12 mouse cellular contexts compared by ENCODE assay signal in genomic region chr11:77836751-77837150, GRCm38 (mm10). TPM values are rescaled to one million over a fixed set of nuclear protein-coding genes. Genes with fewer than 3 reads are reported as not detected.
DNase-seq lines count a peak whose midpoint lies in the region; ATAC-seq and TF ChIP-seq lines count a peak whose summit lies in the region.
"Had no signal": no experiment of that assay in that cellular context is flagged by ENCODE, and none has a peak within 500 bp of the region (broad histone marks: within the 10 kb centered on the region; RNA-seq: fewer than 3 reads in every experiment).

No protein-coding gene starts in this region.

- H3K27me3 ChIP-seq in hindbrain, embryonic 15.5 days, result no peaks in the 10 kb centered on the region
- no peaks in the 10 kb centered on the region for H3K27me3 ChIP-seq in hindbrain, postnatal 0 days (ENCODE audit: insufficient read depth, low read length)
- 0 out of 2 replicates have a peak, but pooled peaks cover 2% of the 10 kb centered on the region for H3K27me3 ChIP-seq in limb, embryonic 13.5 days
- no peaks in the 10 kb centered on the region for H3K27me3 ChIP-seq in midbrain, embryonic 15.5 days (replicated peaks)
- H3K27me3 ChIP-seq: megakaryocyte, embryonic 14.5 days had no signal

- TF ChIP-seq CTCF in hindbrain, postnatal 0 days (IDR thresholded peaks at IDR 0.05; ENCODE audit: low read depth), result no peak

- no peaks in the 10 kb centered on the region for H3K9me3 ChIP-seq in hindbrain, embryonic 15.5 days
- H3K9me3 ChIP-seq in hindbrain, postnatal 0 days (ENCODE audit: low read length), result no peaks in the 10 kb centered on the region
- no peaks in the 10 kb centered on the region for H3K9me3 ChIP-seq in limb, embryonic 13.5 days
- no peaks in the 10 kb centered on the region for H3K9me3 ChIP-seq in midbrain, embryonic 15.5 days
- H3K9me3 ChIP-seq: megakaryocyte, embryonic 14.5 days had no signal

- no peak overlapping the region for H3K4me2 ChIP-seq in hindbrain, embryonic 15.5 days
- H3K4me2 ChIP-seq in hindbrain, postnatal 0 days (ENCODE audit: low read depth, low read length), result no peak overlapping the region
- no peak overlapping the region for H3K4me2 ChIP-seq in limb, embryonic 13.5 days (replicated peaks)
- no peak overlapping the region for H3K4me2 ChIP-seq in midbrain, embryonic 15.5 days
- H3K4me2 ChIP-seq: hindbrain, embryonic 14.5 days had no signal

- peaks cover 48% of the 10 kb centered on the region for H3K36me3 ChIP-seq in hindbrain, embryonic 15.5 days
- peaks cover 38% of the 10 kb centered on the region for H3K36me3 ChIP-seq in hindbrain, postnatal 0 days (ENCODE audit: insufficient read depth, low read length)
- peaks cover 63% of the 10 kb centered on the region for H3K36me3 ChIP-seq in limb, embryonic 13.5 days
- H3K36me3 ChIP-seq in midbrain, embryonic 15.5 days (replicated peaks), result peaks cover 18% of the 10 kb centered on the region; the same call in 1 of the 2 replicates

- no peak for DNase-seq in hindbrain, postnatal 0 days (ENCODE audit: low spot score)
- peak; percentile 53 for DNase-seq in adrenal gland, postnatal 14 days
- peak; percentile 53 to 67 for DNase-seq in heart, postnatal 10 days
- no peak for DNase-seq in spleen, adult 12 weeks (ENCODE audit: low spot score)
- DNase-seq: right cerebral cortex, adult 18-20 months had no signal

- intact Hi-C loops in heart, postnatal 10 days (cut with DNase I), result no loop called here

- H3K27ac ChIP-seq in hindbrain, embryonic 15.5 days (replicated peaks), result peak overlapping the region; percentile 0; the same call in 1 of the 2 replicates
- no peak overlapping the region for H3K27ac ChIP-seq in hindbrain, postnatal 0 days
- peak overlapping the region; percentile 70; the same call in 1 of the 2 replicates for H3K27ac ChIP-seq in limb, embryonic 13.5 days
- no peak overlapping the region for H3K27ac ChIP-seq in midbrain, embryonic 15.5 days
- H3K27ac ChIP-seq: hindbrain, embryonic 14.5 days had no signal

- H3K9ac ChIP-seq in hindbrain, embryonic 15.5 days, result no peak overlapping the region
- no peak overlapping the region for H3K9ac ChIP-seq in hindbrain, postnatal 0 days (replicated peaks; ENCODE audit: low read length)
- H3K9ac ChIP-seq in limb, embryonic 13.5 days, result no peak overlapping the region
- no peak overlapping the region for H3K9ac ChIP-seq in midbrain, embryonic 15.5 days
- H3K9ac ChIP-seq: hindbrain, embryonic 14.5 days had no signal

- H3K4me1 ChIP-seq in hindbrain, embryonic 15.5 days (replicated peaks), result peaks cover 19% of the 10 kb centered on the region; the same call in 1 of the 2 replicates
- H3K4me1 ChIP-seq in hindbrain, postnatal 0 days (ENCODE audit: insufficient read depth, low read length), result no peaks in the 10 kb centered on the region; the same call in none of the 2 replicates
- H3K4me1 ChIP-seq in limb, embryonic 13.5 days, result peaks cover 37% of the 10 kb centered on the region
- H3K4me1 ChIP-seq in midbrain, embryonic 15.5 days, result no peaks in the 10 kb centered on the region
- H3K4me1 ChIP-seq: megakaryocyte, embryonic 14.5 days had no signal

- ATAC-seq in hindbrain, embryonic 15.5 days (ENCODE audit: low FRiP score, low read depth), result no peak
- ATAC-seq in hindbrain, postnatal 0 days, result no peak
- no peak for ATAC-seq in limb, embryonic 13.5 days (ENCODE audit: low FRiP score, low read depth)
- no peak for ATAC-seq in midbrain, embryonic 15.5 days (replicated peaks)

- 60% methylated on average over 4 of the region's 4 CpGs for WGBS in hindbrain, embryonic 15.5 days
- 72% methylated on average over 4 of the region's 4 CpGs for WGBS in hindbrain, postnatal 0 days
- WGBS in limb, embryonic 13.5 days, result 51% methylated on average over 4 of the region's 4 CpGs
- 68% methylated on average over 4 of the region's 4 CpGs for WGBS in midbrain, embryonic 15.5 days

- H3K4me3 ChIP-seq in hindbrain, embryonic 15.5 days, result no peak overlapping the region
- no peak overlapping the region for H3K4me3 ChIP-seq in hindbrain, postnatal 0 days (ENCODE audit: low read length)
- no peak overlapping the region for H3K4me3 ChIP-seq in limb, embryonic 13.5 days
- no peak overlapping the region for H3K4me3 ChIP-seq in midbrain, embryonic 15.5 days
- H3K4me3 ChIP-seq: erythroblast, embryonic 14.5 days; megakaryocyte, embryonic 14.5 days had no signal

RNA-seq across cellular contexts. Expression of gene Gm10277, which starts 49.2 kb away (rescaled TPM):
- polyA plus RNA-seq in hindbrain, embryonic 15.5 days (2015; fragmentation: Nextera tagmentation; extraction: Ambion mirVana), result 1.4 and 1.9 TPM in 2 replicates
- not detected in 2 replicates for total RNA-seq in hindbrain, postnatal 0 days (2014; rRNA removed)
- polyA plus RNA-seq in hindbrain, postnatal 0 days (2015; fragmentation: Nextera tagmentation; extraction: Ambion mirVana), result 0.69 and 0.91 TPM in 2 replicates
- not detected in 2 replicates for total RNA-seq in adrenal gland, postnatal 14 days (2021)
- total RNA-seq in heart, postnatal 10 days (2021), result not detected
- 1.8 and 2.4 TPM in 2 replicates for polyA plus RNA-seq in limb, embryonic 13.5 days (2015; fragmentation: Nextera tagmentation; extraction: Ambion mirVana)
- 2.3 and 3.0 TPM in 2 replicates for polyA plus RNA-seq in midbrain, embryonic 15.5 days (2015; fragmentation: Nextera tagmentation; extraction: Ambion mirVana)
- total RNA-seq: left cerebral cortex, postnatal 14 days had no signal
- polyA plus RNA-seq: erythroblast, embryonic 14.5 days had no signal

RNA-seq across cellular contexts. Expression of gene Pipox, which starts 57.1 kb away (rescaled TPM):
- polyA plus RNA-seq in hindbrain, embryonic 15.5 days (2015; fragmentation: Nextera tagmentation; extraction: Ambion mirVana), result 5.1 and 5.6 TPM in 2 replicates
- 2.8 and 6.8 TPM in 2 replicates for total RNA-seq in hindbrain, postnatal 0 days (2014; rRNA removed)
- polyA plus RNA-seq in hindbrain, postnatal 0 days (2015; fragmentation: Nextera tagmentation; extraction: Ambion mirVana), result 4.4 and 4.6 TPM in 2 replicates
- total RNA-seq in adrenal gland, postnatal 14 days (2021), result 3.7 and 21.3 TPM in 2 replicates
- total RNA-seq in heart, postnatal 10 days (2021), result 1 to 10 TPM; 1.2 to 1.4 TPM
- polyA plus RNA-seq in limb, embryonic 13.5 days (2015; fragmentation: Nextera tagmentation; extraction: Ambion mirVana), result 0.66 and 1.4 TPM in 2 replicates
- polyA plus RNA-seq in midbrain, embryonic 15.5 days (2015; fragmentation: Nextera tagmentation; extraction: Ambion mirVana), result 5.7 and 6.7 TPM in 2 replicates
- polyA plus RNA-seq: erythroblast, embryonic 14.5 days had no signal

Comparison
In these comparisons a context has a peak if more than half of its experiments do, and no peak if none do; other contexts are left out.
1. H3K27ac ChIP-seq: peak in hindbrain, embryonic 15.5 days (single experiment) and limb, embryonic 13.5 days (single experiment); none in hindbrain, postnatal 0 days (single experiment) and midbrain, embryonic 15.5 days (single experiment).
2. DNase-seq: peak in adrenal gland, postnatal 14 days (single experiment) and heart, postnatal 10 days (2 of 2); none in hindbrain, postnatal 0 days (single experiment) and spleen, adult 12 weeks (single experiment).